Mouse (Mus musculus) effector memory CD4-positive, alpha-beta T cell, adult 5 months (primary cell): ENCODE data around the gene Rundc3a. TPM values are rescaled to one million over a fixed set of nuclear protein-coding genes. Genes with fewer than 3 reads are reported as not detected.

Experiments used
- polyA plus RNA-seq: library from polyadenylated mRNA; unstranded; fragments of 100-300 nt; shearing (Covaris generic); gene quantifications from one replicate; pipeline ENCODE4 v1.2.1, GENCODE M21; 2017

Gene Rundc3a
- polyA plus RNA-seq: 6.6 TPM

DNA sequence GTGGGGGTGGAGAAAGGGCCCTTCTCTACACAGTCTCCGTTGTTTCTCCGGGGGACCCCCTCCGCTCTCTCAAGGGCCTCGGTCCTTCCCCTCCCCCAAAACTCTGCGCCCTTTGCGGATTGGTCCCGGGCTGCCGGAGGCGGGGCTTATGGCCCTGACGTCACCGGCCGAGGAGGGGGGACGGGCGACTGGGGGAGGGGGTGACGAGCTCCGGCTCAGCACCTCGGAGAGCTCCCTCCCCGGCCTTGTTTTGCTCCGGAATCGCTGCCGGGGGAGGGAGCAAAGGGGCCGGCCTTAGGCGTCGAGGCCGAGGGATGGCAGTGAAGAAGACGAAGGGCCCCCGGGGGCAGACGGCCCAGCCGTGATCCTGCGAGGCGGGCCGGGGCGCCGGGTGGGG lies at the start of gene Rundc3a:
Rundc3a (plus strand) TSS at position 166 of the 397 bp plus-strand sequence.

DNA sequence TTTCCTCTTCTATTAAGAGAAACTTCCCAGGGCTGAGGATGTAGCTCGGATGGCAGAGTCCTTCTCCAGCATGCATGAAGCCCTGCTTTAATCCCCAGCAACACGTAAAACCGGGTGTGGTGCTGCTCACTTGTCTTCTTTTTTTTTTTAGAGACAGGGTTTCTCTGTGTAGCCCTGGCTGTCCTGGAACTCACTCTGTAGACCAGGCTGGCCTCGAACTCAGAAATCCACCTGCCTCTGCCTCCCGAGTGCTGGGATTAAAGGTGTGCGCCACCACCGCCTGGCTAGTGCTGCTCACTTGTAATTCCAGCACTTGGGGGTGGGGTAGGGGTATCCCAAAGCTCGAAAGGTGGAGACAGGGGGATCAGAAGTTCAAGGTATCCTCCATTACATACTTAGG lies 27.1 kb upstream of the Rundc3a start, which contains the start of gene Slc4a1:
Slc4a1 (minus strand) TSS at position 101 of the 400 bp plus-strand sequence.

DNA sequence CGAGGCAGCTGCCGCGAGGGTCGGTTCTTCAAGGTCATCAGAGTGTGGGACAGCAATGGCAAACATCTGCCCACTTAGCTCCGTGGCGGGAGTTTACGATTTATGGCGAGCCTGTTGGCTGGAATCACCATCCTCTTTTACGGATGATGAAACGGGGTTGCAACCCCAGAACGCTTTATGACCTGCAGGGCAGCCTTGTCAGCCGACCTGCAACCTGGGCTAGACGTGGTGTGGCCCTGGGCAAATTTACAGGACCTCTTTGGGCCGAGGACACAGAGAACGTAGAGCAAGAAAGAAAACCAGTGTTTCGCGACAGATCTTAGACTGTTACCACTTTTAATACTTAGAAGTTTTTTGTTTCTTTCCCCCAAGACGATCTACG lies 14.6 kb downstream of the Rundc3a start, which contains the start of gene Slc25a39:
Slc25a39 (minus strand) TSS at position 113 of the 382 bp plus-strand sequence.

DNA sequence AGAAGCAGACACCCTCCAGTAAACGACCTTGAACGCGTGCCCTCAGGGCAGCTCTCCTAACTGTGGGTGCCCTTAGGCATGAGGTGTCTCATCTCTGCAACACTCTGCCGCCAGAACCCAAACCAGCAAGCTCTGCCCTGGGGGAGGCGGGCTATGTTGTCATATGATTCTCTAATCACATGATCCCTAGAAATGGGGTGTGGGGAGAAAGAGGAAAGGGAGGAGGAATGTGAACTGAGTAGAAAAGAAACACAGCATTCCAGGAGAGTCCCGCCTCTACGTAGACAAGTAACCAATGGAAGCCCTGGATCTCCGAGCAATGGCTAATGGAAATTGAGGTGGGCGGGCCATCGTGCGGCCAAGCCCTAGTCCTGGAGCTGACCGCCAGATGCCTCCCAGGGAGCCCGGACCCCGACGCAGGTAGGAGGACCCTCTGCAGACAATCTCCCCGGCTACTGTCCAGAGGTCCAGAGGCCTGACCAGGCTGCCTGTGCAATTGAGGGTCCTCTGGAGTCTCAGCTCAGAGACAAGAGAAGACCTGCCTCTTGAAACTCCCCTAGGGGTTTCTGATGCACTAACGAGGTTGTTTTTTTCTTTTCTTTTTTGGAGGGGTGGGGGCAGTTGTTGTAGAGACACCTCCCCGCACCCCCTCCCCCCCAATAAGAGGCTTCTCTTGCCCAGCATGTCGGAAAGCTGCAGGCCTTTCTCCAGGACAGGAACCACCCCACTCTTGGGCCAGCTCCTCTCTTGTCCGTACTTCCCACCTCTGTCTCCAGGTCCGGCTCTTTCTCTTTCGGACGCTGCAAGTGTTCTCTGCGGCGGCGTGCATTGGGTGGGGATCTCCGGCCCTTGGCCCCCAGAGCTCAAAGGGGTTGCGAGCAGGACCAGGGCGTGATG lies 37.2 kb downstream of the Rundc3a start, which contains the start of gene Grn:
Grn (plus strand) TSS at position 195 of the 897 bp plus-strand sequence.

DNA sequence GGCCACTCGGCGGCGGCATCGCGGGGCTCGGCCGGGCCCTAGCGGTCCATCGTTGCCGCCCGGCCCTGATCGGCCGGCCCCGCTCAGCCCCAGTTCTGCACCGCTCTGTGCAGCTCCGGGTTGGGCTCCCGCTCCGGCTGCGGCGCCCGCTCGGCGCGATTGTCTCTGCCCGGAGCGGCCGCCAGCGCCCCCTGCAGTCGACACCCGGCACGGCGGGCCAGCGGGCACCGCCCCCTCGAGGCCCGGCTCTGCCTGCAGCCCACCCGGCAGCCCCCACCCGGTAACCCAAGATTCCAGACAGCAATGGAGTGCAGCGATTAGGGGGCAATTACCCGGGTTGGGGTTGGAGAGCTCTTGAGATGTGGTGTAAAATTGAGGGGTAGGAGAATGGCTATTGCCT lies 54.3 kb downstream of the Rundc3a start, which contains the start of gene Fam171a2:
Fam171a2 (minus strand) TSS at position 186 of the 400 bp plus-strand sequence.

Other genes with a start within 250 kb of the Rundc3a start
- gene Nags, start 247.9 kb upstream of the Rundc3a start, polyA plus RNA-seq: not detected
- 3.8 TPM for gene Tmem101, start 237.0 kb upstream of the Rundc3a start, polyA plus RNA-seq
- 76.2 TPM for gene Lsm12, start 208.1 kb upstream of the Rundc3a start, polyA plus RNA-seq
- gene G6pc3, start 203.8 kb upstream of the Rundc3a start, polyA plus RNA-seq: 36.5 TPM
- gene Hdac5, start 163.2 kb upstream of the Rundc3a start, polyA plus RNA-seq: 46.4 TPM
- not detected for gene BC030867, start 144.5 kb upstream of the Rundc3a start, polyA plus RNA-seq
- not detected for gene Asb16, start 124.7 kb upstream of the Rundc3a start, polyA plus RNA-seq
- gene Tmub2, start 108.5 kb upstream of the Rundc3a start, polyA plus RNA-seq: 44.8 TPM
- 18.1 TPM for gene Atxn7l3, start 96.8 kb upstream of the Rundc3a start, polyA plus RNA-seq
- gene Ubtf, start 73.7 kb upstream of the Rundc3a start, polyA plus RNA-seq: 110 TPM
- gene Slc4a1, start 27.2 kb upstream of the Rundc3a start, polyA plus RNA-seq: not detected
- 51.3 TPM for gene Slc25a39, start 14.5 kb downstream of the Rundc3a start, polyA plus RNA-seq
- 22.9 TPM for gene Grn, start 36.9 kb downstream of the Rundc3a start, polyA plus RNA-seq
- not detected for gene Fam171a2, start 54.3 kb downstream of the Rundc3a start, polyA plus RNA-seq
- 1.7 TPM for gene Itga2b, start 76.7 kb downstream of the Rundc3a start, polyA plus RNA-seq
- 73.7 TPM for gene Gpatch8, start 163.0 kb downstream of the Rundc3a start, polyA plus RNA-seq
- not detected for gene Gm11627, start 186.1 kb downstream of the Rundc3a start, polyA plus RNA-seq
- gene Fzd2, start 211.0 kb downstream of the Rundc3a start, polyA plus RNA-seq: not detected